Mouse (Mus musculus): ENCODE measurements at regions not wholly inside any gene's neighbourhood (a gene's known extent, or its start where the extent isn't known, plus 50 kb on each side); places are given as distances from the start of the nearest gene placed in this dataset.

GRCm38 (mm10) chr10:21785785-21786184 lies 96.2 kb upstream of the Sgk1 start:
- 85% methylated on average over 5 of the region's 5 CpGs for WGBS
- H3K36me3 ChIP-seq (ENCODE audit: insufficient read depth, low read length), result no peaks in the 10 kb centered on the region
- H3K27ac ChIP-seq (ENCODE audit: low read depth, low read length), result no peak overlapping the region
- H3K4me3 ChIP-seq (ENCODE audit: low read depth, low read length), result no peak overlapping the region
- no peak overlapping the region for H3K4me2 ChIP-seq (ENCODE audit: low read depth, low read length, poor library complexity, severe bottlenecking)
- no peaks in the 10 kb centered on the region for H3K4me1 ChIP-seq (ENCODE audit: insufficient read depth, low read length)
- ATAC-seq (ENCODE audit: low FRiP score), result no peak
- 0 out of 2 replicates have a peak, but pooled peaks cover 4% of the 10 kb centered on the region for H3K27me3 ChIP-seq (ENCODE audit: insufficient read depth, low read length)
- no peak for TF ChIP-seq CTCF (IDR thresholded peaks at IDR 0.05)
- no peak for DNase-seq (ENCODE audit: low spot score)
- H3K9me3 ChIP-seq (ENCODE audit: low read length), result no peaks in the 10 kb centered on the region
- H3K9ac ChIP-seq (replicated peaks; ENCODE audit: low read length, poor library complexity, severe bottlenecking), result no peak overlapping the region

DNA sequence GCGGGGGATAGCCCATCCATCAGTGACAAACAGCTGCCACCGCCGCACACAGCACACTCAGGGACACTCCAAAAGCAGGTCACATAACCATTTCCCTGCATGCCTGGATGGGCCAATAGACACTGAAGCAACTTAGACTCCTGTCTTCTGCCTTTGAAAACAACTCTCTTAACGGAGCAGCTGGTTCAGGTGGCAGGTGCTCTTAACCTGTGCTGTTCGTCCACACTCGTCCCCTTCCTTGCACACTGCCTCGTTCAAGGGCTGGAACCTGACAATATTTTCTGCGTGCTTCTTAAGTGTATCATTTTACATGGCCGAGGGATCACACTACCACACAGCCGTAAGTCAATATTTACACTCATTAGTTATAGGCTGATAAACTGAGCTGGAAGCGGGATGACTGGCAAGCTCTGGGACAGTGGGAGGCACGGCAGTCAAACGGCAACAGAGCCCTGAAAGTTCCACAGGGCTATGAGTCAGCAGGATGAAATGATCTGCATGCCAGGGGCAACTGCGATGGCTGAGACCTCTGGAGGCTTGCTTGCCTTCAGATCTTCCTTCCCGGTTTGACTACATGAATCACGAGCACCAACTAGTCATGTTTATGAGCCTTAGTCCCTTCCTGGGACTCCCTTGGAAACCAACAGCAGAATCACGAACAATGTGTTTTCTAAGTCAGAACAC lies 92.0 kb upstream of the Sgk1 start:
- H3K4me1 ChIP-seq (ENCODE audit: insufficient read depth, low read length), result no peaks in the 10 kb centered on the region
- no peaks in the 10 kb centered on the region for H3K9me3 ChIP-seq (ENCODE audit: low read length)
- WGBS, result 75% methylated on average over 17 of the region's 17 CpGs
- no peak overlapping the region for H3K9ac ChIP-seq (replicated peaks; ENCODE audit: low read length, poor library complexity, severe bottlenecking)
- no peak overlapping the region for H3K4me2 ChIP-seq (ENCODE audit: low read depth, low read length, poor library complexity, severe bottlenecking)
- no peaks in the 10 kb centered on the region for H3K36me3 ChIP-seq (ENCODE audit: insufficient read depth, low read length)
- DNase-seq (ENCODE audit: low spot score) (no peak), ATAC-seq (ENCODE audit: low FRiP score) (no peak)
- no peak overlapping the region for H3K4me3 ChIP-seq (ENCODE audit: low read depth, low read length)
- TF ChIP-seq CTCF (IDR thresholded peaks at IDR 0.05), result no peak
- 0 out of 2 replicates have a peak, but pooled peaks cover 4% of the 10 kb centered on the region for H3K27me3 ChIP-seq (ENCODE audit: insufficient read depth, low read length)
- no peak overlapping the region for H3K27ac ChIP-seq (ENCODE audit: low read depth, low read length)

- H3K4me1 ChIP-seq (ENCODE audit: insufficient read depth, low read length), result no peaks in the 10 kb centered on the region
- DNase-seq (ENCODE audit: low spot score) (no peak), ATAC-seq (ENCODE audit: low FRiP score) (no peak)
- no peak overlapping the region for H3K27ac ChIP-seq (ENCODE audit: low read depth, low read length)
- WGBS, result 92% methylated on average over 3 of the region's 3 CpGs
- no peak overlapping the region for H3K4me3 ChIP-seq (ENCODE audit: low read depth, low read length)
- no peaks in the 10 kb centered on the region for H3K9me3 ChIP-seq (ENCODE audit: low read length)
- H3K36me3 ChIP-seq (ENCODE audit: insufficient read depth, low read length), result no peaks in the 10 kb centered on the region
- H3K9ac ChIP-seq (replicated peaks; ENCODE audit: low read length, poor library complexity, severe bottlenecking), result no peak overlapping the region
- TF ChIP-seq CTCF (IDR thresholded peaks at IDR 0.05), result no peak
- H3K4me2 ChIP-seq (ENCODE audit: low read depth, low read length, poor library complexity, severe bottlenecking), result no peak overlapping the region
- 0 out of 2 replicates have a peak, but pooled peaks cover 4% of the 10 kb centered on the region for H3K27me3 ChIP-seq (ENCODE audit: insufficient read depth, low read length)
Measured at GRCm38 (mm10) chr10:21790991-21791390, 91.0 kb upstream of the Sgk1 start.

DNA sequence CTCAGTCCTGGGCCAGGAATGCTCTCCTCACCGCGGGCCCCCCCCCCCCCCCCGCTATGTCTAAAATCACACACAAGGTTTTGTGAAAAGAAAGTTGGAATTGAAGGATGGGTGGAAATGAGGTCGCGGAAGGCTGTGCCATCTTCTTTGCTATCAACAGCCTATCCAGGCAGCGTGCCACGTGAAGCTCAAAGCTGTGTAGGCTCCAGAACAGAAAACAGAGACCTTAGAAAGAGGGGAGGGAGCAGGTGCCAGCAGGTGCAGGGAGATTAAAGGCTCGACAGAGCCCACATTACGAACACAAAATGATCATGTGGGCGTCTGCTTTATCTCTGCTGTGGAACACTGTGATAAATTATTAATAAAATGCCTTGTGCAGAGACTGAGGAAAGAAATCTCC lies 89.6 kb upstream of the Sgk1 start:
- ATAC-seq (ENCODE audit: low FRiP score), result no peak
- Histone ChIP-seq H3K36me3 (ENCODE audit: insufficient read depth, low read length) (no peaks in the 10 kb centered on the region), H3K9me3 (ENCODE audit: low read length) (no peaks in the 10 kb centered on the region), H3K4me2 (ENCODE audit: low read depth, low read length, poor library complexity, severe bottlenecking) (no peak overlapping the region), H3K27me3 (ENCODE audit: insufficient read depth, low read length) (0 out of 2 replicates have a peak, but pooled peaks cover 4% of the 10 kb centered on the region), H3K27ac (ENCODE audit: low read depth, low read length) (no peak overlapping the region), H3K4me3 (ENCODE audit: low read depth, low read length) (no peak overlapping the region), H3K9ac (replicated peaks; ENCODE audit: low read length, poor library complexity, severe bottlenecking) (no peak overlapping the region), H3K4me1 (ENCODE audit: insufficient read depth, low read length) (no peaks in the 10 kb centered on the region)
- 32% methylated on average over 10 of the region's 10 CpGs for WGBS
- no peak for DNase-seq (ENCODE audit: low spot score)
- TF ChIP-seq CTCF (IDR thresholded peaks at IDR 0.05), result no peak

GRCm38 (mm10) chr10:21793641-21794040 lies 88.3 kb upstream of the Sgk1 start:
- WGBS, result 84% methylated on average over 11 of the region's 11 CpGs
- ATAC-seq (ENCODE audit: low FRiP score) (no peak), DNase-seq (ENCODE audit: low spot score) (no peak)
- no peak overlapping the region for H3K9ac ChIP-seq (replicated peaks; ENCODE audit: low read length, poor library complexity, severe bottlenecking)
- TF ChIP-seq CTCF (IDR thresholded peaks at IDR 0.05), result no peak
- H3K27ac ChIP-seq (ENCODE audit: low read depth, low read length), result no peak overlapping the region
- H3K9me3 ChIP-seq (ENCODE audit: low read length), result no peaks in the 10 kb centered on the region
- no peak overlapping the region for H3K4me3 ChIP-seq (ENCODE audit: low read depth, low read length)
- H3K36me3 ChIP-seq (ENCODE audit: insufficient read depth, low read length), result no peaks in the 10 kb centered on the region
- 0 out of 2 replicates have a peak, but pooled peaks cover 4% of the 10 kb centered on the region for H3K27me3 ChIP-seq (ENCODE audit: insufficient read depth, low read length)
- no peaks in the 10 kb centered on the region for H3K4me1 ChIP-seq (ENCODE audit: insufficient read depth, low read length)
- H3K4me2 ChIP-seq (ENCODE audit: low read depth, low read length, poor library complexity, severe bottlenecking), result no peak overlapping the region

DNA sequence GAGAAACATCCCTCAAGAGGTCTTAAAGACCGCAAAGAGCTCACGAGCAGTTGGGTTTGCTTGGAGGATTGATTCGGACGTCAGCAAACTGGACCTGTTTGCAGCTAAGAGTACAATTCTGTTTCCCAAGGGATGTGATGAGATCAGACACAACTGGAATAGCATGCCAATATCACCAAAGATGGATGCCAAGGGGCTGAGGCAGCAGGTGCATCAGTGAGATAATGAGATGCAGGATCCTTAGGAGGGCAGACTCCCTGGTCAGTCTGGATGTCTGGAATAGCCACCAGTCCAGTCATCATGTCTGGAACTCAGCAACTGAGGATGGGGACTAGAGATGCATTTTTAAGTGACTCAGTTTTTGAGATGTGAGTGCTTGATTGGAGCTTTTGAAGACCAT lies 85.6 kb upstream of the Sgk1 start:
- no peaks in the 10 kb centered on the region for H3K4me1 ChIP-seq (ENCODE audit: insufficient read depth, low read length)
- TF ChIP-seq CTCF (IDR thresholded peaks at IDR 0.05), result no peak
- no peak overlapping the region for H3K27ac ChIP-seq (ENCODE audit: low read depth, low read length)
- no peak overlapping the region for H3K9ac ChIP-seq (replicated peaks; ENCODE audit: low read length, poor library complexity, severe bottlenecking)
- no peak overlapping the region for H3K4me3 ChIP-seq (ENCODE audit: low read depth, low read length)
- WGBS, result 90% methylated on average over 4 of the region's 4 CpGs
- DNase-seq (ENCODE audit: low spot score), result no peak
- H3K9me3 ChIP-seq (ENCODE audit: low read length), result no peaks in the 10 kb centered on the region
- H3K27me3 ChIP-seq (ENCODE audit: insufficient read depth, low read length), result no peaks in the 10 kb centered on the region
- H3K36me3 ChIP-seq (ENCODE audit: insufficient read depth, low read length), result no peaks in the 10 kb centered on the region
- no peak overlapping the region for H3K4me2 ChIP-seq (ENCODE audit: low read depth, low read length, poor library complexity, severe bottlenecking)
- ATAC-seq (ENCODE audit: low FRiP score), result no peak

All from midbrain, postnatal 0 days (tissue).